Mouse (Mus musculus): ENCODE results near the gene Snrk. TPM values are rescaled to one million over a fixed set of nuclear protein-coding genes. Genes with fewer than 3 reads are reported as not detected.
"Not testable (repeated sequence)": the region's sequence is repeated elsewhere in the genome, so short reads cannot be mapped to it uniquely, and the experiment has no call there.

The Snrk gene
- polyA plus RNA-seq, 1 experiment from 2014 or later, result 34.1 TPM

- Histone ChIP-seq H3K36me3 (ENCODE audit: control insufficient read depth, insufficient read depth, low read length) (peaks cover 13% of the 10 kb centered on the region; the same call in 1 of the 2 replicates), H3K9ac (ENCODE audit: low read depth, low read length) (no peak overlapping the region), H3K4me2 (no peak overlapping the region), H3K27me3 (replicated peaks; ENCODE audit: control insufficient read depth, insufficient read depth, low read length) (no peaks in the 10 kb centered on the region), H3K4me3 (ENCODE audit: low read depth, low read length) (no peak overlapping the region), H3K27ac (ENCODE audit: low read depth, low read length) (no peak overlapping the region), H3K9me3 (ENCODE audit: control insufficient read depth, low read length) (no peaks in the 10 kb centered on the region), H3K4me1 (replicated peaks; ENCODE audit: control insufficient read depth, insufficient read depth, low read length) (no peaks in the 10 kb centered on the region)
- ATAC-seq (replicated peaks; ENCODE audit: low FRiP score) (no peak), DNase-seq (ENCODE audit: low spot score) (no peak)
- 97% methylated on average over 1 of the region's 1 CpGs for WGBS
Measured at GRCm38 (mm10) chr9:122155193-122155592, 38.1 kb downstream of the Snrk start.

DNA sequence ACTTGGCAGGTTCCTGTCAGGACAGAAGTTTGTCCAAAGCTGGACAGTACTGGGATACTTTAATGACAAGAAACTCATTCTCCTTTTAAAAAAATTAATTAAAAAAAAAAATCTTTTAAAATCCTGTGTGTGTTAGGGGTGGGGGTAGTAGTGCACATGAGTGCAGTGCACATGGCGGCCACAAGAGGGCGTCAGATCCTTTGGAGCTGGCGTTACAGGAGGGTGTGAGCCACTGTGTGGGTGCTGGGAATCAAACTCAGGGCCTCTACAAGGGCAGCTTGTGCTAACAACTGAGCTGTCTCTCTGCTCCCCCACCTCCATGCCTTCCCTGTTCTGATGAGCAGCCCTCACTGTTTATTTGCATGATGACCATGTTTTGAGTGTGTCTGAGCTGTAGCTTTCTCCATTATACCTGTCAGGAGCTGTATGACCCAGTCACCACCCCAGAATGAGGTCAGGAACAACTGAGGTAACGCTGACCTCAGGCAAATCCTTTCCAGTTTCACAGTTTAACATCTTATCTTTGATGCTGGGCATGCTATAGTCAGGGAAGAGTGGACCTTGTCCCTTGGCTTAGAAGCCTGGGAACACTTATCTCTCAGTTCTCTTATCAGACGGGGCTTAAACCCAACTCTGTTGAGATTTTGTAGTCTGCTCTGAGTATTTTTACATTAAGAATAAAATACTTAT, 39.5 kb downstream of the Snrk start:
- no peaks in the 10 kb centered on the region for H3K27me3 ChIP-seq (replicated peaks; ENCODE audit: control insufficient read depth, insufficient read depth, low read length)
- 71% methylated on average over 5 of the region's 5 CpGs for WGBS
- DNase-seq (ENCODE audit: low spot score), result no peak
- no peak overlapping the region for H3K4me2 ChIP-seq
- peaks cover 13% of the 10 kb centered on the region; the same call in 1 of the 2 replicates for H3K36me3 ChIP-seq (ENCODE audit: control insufficient read depth, insufficient read depth, low read length)
- no peaks in the 10 kb centered on the region for H3K4me1 ChIP-seq (replicated peaks; ENCODE audit: control insufficient read depth, insufficient read depth, low read length)
- no peak overlapping the region for H3K4me3 ChIP-seq (ENCODE audit: low read depth, low read length)
- H3K9me3 ChIP-seq (ENCODE audit: control insufficient read depth, low read length), result no peaks in the 10 kb centered on the region
- no peak overlapping the region for H3K9ac ChIP-seq (ENCODE audit: low read depth, low read length)
- ATAC-seq (replicated peaks; ENCODE audit: low FRiP score), result no peak
- H3K27ac ChIP-seq (ENCODE audit: low read depth, low read length), result no peak overlapping the region

GRCm38 (mm10) chr9:122157079-122157441, 40.0 kb downstream of the Snrk start:
- 92% methylated on average over 14 of the region's 14 CpGs for WGBS
- ATAC-seq (replicated peaks; ENCODE audit: low FRiP score) (no peak), DNase-seq (ENCODE audit: low spot score) (no peak)
- Histone ChIP-seq H3K27me3 (replicated peaks; ENCODE audit: control insufficient read depth, insufficient read depth, low read length) (no peaks in the 10 kb centered on the region), H3K9ac (ENCODE audit: low read depth, low read length) (no peak overlapping the region), H3K4me3 (ENCODE audit: low read depth, low read length) (no peak overlapping the region), H3K36me3 (ENCODE audit: control insufficient read depth, insufficient read depth, low read length) (peaks cover 13% of the 10 kb centered on the region; the same call in 1 of the 2 replicates), H3K9me3 (ENCODE audit: control insufficient read depth, low read length) (no peaks in the 10 kb centered on the region), H3K27ac (ENCODE audit: low read depth, low read length) (no peak overlapping the region), H3K4me1 (replicated peaks; ENCODE audit: control insufficient read depth, insufficient read depth, low read length) (no peaks in the 10 kb centered on the region), H3K4me2 (no peak overlapping the region)

DNA sequence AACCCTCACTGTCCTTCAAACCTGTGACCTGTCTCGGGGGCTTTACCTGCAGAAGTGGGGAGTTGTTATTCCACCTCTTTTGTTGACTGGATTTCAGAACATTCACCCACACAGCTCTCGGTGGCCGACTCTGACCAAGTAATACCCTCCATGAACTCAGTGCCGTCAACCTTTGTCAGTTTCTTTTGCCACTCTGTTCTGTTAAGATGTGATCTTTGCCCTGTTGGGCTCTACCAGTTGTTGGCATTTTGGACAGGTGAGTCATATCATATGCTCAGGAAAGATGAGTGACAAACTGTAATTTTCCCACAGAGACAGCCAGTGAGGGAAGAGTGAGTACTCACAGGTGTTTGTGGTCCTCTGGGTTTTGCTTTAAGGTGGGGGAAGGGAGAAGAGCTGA, 47.5 kb downstream of the Snrk start:
- no peak overlapping the region for H3K4me2 ChIP-seq
- no peaks in the 10 kb centered on the region for H3K4me1 ChIP-seq (replicated peaks; ENCODE audit: control insufficient read depth, insufficient read depth, low read length)
- 86% methylated on average over 4 of the region's 4 CpGs for WGBS
- H3K9ac ChIP-seq (ENCODE audit: low read depth, low read length), result no peak overlapping the region
- H3K9me3 ChIP-seq (ENCODE audit: control insufficient read depth, low read length), result no peaks in the 10 kb centered on the region
- no peak overlapping the region for H3K27ac ChIP-seq (ENCODE audit: low read depth, low read length)
- DNase-seq (ENCODE audit: low spot score) (no peak), ATAC-seq (replicated peaks; ENCODE audit: low FRiP score) (no peak)
- no peak overlapping the region for H3K4me3 ChIP-seq (ENCODE audit: low read depth, low read length)
- peaks cover 8% of the 10 kb centered on the region; the same call in 1 of the 2 replicates for H3K36me3 ChIP-seq (ENCODE audit: control insufficient read depth, insufficient read depth, low read length)
- H3K27me3 ChIP-seq (replicated peaks; ENCODE audit: control insufficient read depth, insufficient read depth, low read length), result no peaks in the 10 kb centered on the region

GRCm38 (mm10) chr9:122167719-122168118, 50.7 kb downstream of the Snrk start:
- H3K4me2 ChIP-seq; H3K36me3 ChIP-seq (ENCODE audit: control insufficient read depth, insufficient read depth, low read length); H3K4me3 ChIP-seq (ENCODE audit: low read depth, low read length); H3K9ac ChIP-seq (ENCODE audit: low read depth, low read length); H3K27ac ChIP-seq (ENCODE audit: low read depth, low read length); H3K9me3 ChIP-seq (ENCODE audit: control insufficient read depth, low read length); H3K27me3 ChIP-seq (replicated peaks; ENCODE audit: control insufficient read depth, insufficient read depth, low read length); H3K4me1 ChIP-seq (replicated peaks; ENCODE audit: control insufficient read depth, insufficient read depth, low read length); DNase-seq (ENCODE audit: low spot score); ATAC-seq (replicated peaks; ENCODE audit: low FRiP score): not testable (repeated sequence)
- WGBS, result 70% methylated on average over 5 of the region's 5 CpGs

DNA sequence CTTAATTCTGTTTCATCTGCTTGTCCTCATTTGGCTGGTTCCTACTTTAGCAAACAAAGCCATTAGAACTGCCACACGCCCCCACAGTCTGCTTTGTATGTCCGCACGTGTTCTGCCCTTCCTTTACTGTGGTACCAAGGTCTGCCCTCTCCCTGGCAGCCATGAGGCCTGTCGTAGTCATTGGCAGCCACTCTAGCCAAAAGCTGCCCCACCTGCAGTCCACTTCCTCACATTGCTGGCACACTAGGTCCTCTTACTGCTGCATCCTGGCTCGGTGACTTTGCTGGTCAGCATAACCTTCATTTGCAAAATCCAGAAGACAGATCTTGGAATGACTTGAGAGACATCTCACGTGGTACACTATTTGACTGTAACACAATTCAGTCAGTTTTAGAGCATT, 52.8 kb downstream of the Snrk start:
- Histone ChIP-seq H3K27ac (ENCODE audit: low read depth, low read length) (no peak overlapping the region), H3K36me3 (ENCODE audit: control insufficient read depth, insufficient read depth, low read length) (peaks cover 8% of the 10 kb centered on the region; the same call in 1 of the 2 replicates), H3K4me3 (ENCODE audit: low read depth, low read length) (no peak overlapping the region), H3K9me3 (ENCODE audit: control insufficient read depth, low read length) (no peaks in the 10 kb centered on the region), H3K27me3 (replicated peaks; ENCODE audit: control insufficient read depth, insufficient read depth, low read length) (no peaks in the 10 kb centered on the region), H3K9ac (ENCODE audit: low read depth, low read length) (no peak overlapping the region), H3K4me1 (replicated peaks; ENCODE audit: control insufficient read depth, insufficient read depth, low read length) (no peaks in the 10 kb centered on the region), H3K4me2 (no peak overlapping the region)
- DNase-seq (ENCODE audit: low spot score) (no peak), ATAC-seq (replicated peaks; ENCODE audit: low FRiP score) (no peak)
- 88% methylated on average over 6 of the region's 6 CpGs for WGBS

GRCm38 (mm10) chr9:122172612-122173186, 55.6 kb downstream of the Snrk start:
- 80% methylated on average over 11 of the region's 11 CpGs for WGBS
- H3K27ac ChIP-seq (ENCODE audit: low read depth, low read length), result no peak overlapping the region
- ATAC-seq (replicated peaks; ENCODE audit: low FRiP score) (no peak), DNase-seq (ENCODE audit: low spot score) (no peak)
- no peak overlapping the region for H3K9ac ChIP-seq (ENCODE audit: low read depth, low read length)
- H3K4me2 ChIP-seq, result no peak overlapping the region
- H3K36me3 ChIP-seq (ENCODE audit: control insufficient read depth, insufficient read depth, low read length), result no peaks in the 10 kb centered on the region; the same call in 1 of the 2 replicates
- H3K4me1 ChIP-seq (replicated peaks; ENCODE audit: control insufficient read depth, insufficient read depth, low read length), result no peaks in the 10 kb centered on the region
- no peaks in the 10 kb centered on the region for H3K27me3 ChIP-seq (replicated peaks; ENCODE audit: control insufficient read depth, insufficient read depth, low read length)
- H3K9me3 ChIP-seq (ENCODE audit: control insufficient read depth, low read length), result no peaks in the 10 kb centered on the region
- no peak overlapping the region for H3K4me3 ChIP-seq (ENCODE audit: low read depth, low read length)

DNA sequence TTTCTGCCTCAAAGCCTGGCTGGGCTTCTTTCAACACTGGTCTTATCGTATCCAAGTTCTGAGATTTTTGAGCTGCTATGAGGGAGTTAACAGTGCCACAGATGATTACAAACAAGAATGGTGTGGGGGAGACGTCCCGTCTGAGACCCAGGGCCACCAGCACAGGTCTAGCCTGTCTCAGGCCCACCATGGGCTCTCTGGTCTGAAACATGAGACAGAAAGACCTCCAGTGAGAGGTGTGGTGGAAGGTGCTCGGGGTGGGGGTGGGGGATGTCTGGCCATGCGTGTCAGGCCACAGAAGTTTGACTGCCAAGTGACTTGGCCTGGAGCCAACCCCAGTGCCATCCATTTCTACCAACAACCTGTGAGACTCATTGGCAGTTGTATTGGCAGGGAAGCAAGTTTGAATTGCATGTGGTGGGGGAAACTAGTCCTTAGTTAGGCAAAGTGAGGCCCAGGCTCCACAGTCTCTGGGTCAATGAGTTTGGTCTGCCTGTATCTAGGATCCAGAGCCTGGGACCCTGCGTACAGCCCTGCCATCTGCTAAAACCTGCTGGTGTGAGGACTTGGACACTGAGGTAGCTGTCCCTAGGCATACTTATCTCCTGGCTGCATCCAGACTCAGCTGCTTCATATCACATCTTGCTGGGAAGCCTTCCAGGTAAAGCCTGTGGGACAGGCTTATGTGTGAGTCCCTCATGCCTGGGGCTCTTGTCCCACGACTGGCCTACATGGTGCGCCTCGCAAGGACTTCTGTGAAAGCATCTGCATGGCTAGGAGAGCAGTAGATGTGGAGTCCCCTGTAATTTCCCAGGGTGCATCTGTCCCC, 56.6 kb downstream of the Snrk start:
- Histone ChIP-seq H3K27ac (ENCODE audit: low read depth, low read length) (no peak overlapping the region), H3K36me3 (ENCODE audit: control insufficient read depth, insufficient read depth, low read length) (no peaks in the 10 kb centered on the region; the same call in 1 of the 2 replicates), H3K4me2 (no peak overlapping the region), H3K27me3 (replicated peaks; ENCODE audit: control insufficient read depth, insufficient read depth, low read length) (no peaks in the 10 kb centered on the region), H3K4me1 (replicated peaks; ENCODE audit: control insufficient read depth, insufficient read depth, low read length) (no peaks in the 10 kb centered on the region; the same call in 1 of the 2 replicates), H3K9ac (ENCODE audit: low read depth, low read length) (no peak overlapping the region), H3K9me3 (ENCODE audit: control insufficient read depth, low read length) (no peaks in the 10 kb centered on the region), H3K4me3 (ENCODE audit: low read depth, low read length) (no peak overlapping the region)
- DNase-seq (ENCODE audit: low spot score) (no peak), ATAC-seq (replicated peaks; ENCODE audit: low FRiP score) (no peak)
- 86% methylated on average over 9 of the region's 9 CpGs for WGBS

All from liver, embryonic 11.5 days (tissue).